In the genomic region with DNA sequence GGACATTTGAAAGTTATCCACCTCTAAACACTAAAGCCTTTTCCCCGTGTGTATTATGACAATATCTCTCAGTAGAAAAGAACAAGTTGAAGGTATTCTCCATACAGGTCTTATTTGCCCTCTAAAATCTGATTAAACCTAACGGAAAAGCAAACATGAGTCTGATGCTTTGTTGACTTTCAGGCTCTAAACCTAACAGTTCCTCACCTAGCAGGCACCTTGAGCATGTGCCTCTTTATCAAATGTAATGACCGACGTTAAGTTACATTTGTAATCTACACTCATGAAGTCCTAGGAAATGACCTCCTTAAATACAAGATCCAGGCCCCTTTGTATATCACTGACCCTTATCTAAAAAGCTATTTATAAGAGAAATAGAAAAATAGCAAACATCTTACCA, we compare ENCODE assay signal across 22 mouse cellular contexts.
DNase-seq lines count a peak whose midpoint lies in the region; ATAC-seq and TF ChIP-seq lines count a peak whose summit lies in the region.
"Had no signal": no experiment of that assay in that cellular context is flagged by ENCODE, and none has a peak within 500 bp of the region (broad histone marks: within the 10 kb centered on the region; RNA-seq: fewer than 3 reads in every experiment).

No protein-coding gene starts in this region.

- intact Hi-C loops in heart, postnatal 10 days (cut with DNase I): no loop called here

- H3K4me1 ChIP-seq in stomach, embryonic 14.5 days (ENCODE audit: control insufficient read depth, insufficient read depth, low read length): peaks cover 9% of the 10 kb centered on the region; the same call in 1 of the 2 replicates
- no peaks in the 10 kb centered on the region for H3K4me1 ChIP-seq in stomach, embryonic 15.5 days
- H3K4me1 ChIP-seq in stomach, embryonic 16.5 days (ENCODE audit: control insufficient read depth, insufficient read depth, low read length): peaks cover 3% of the 10 kb centered on the region; the same call in 1 of the 2 replicates
- H3K4me1 ChIP-seq in stomach, postnatal 0 days (replicated peaks; ENCODE audit: control insufficient read depth, insufficient read depth): no peaks in the 10 kb centered on the region
- H3K4me1 ChIP-seq in hindbrain, embryonic 16.5 days (ENCODE audit: control insufficient read depth, insufficient read depth, low read depth, low read length): no peaks in the 10 kb centered on the region
- H3K4me1 ChIP-seq in heart, embryonic 10.5 days: peaks cover 11% of the 10 kb centered on the region; the same call in 1 of the 2 replicates

- DNase-seq in stomach, postnatal 0 days (ENCODE audit: low spot score): no peak
- no peak for DNase-seq in heart, adult 11 months
- no peak for DNase-seq in heart, postnatal 10 days
- DNase-seq in heart, embryonic 10.5 days (ENCODE audit: low spot score): no peak
- DNase-seq: adrenal gland, adult 2 months; adrenal gland, adult 8-10 months; adrenal gland, postnatal 10 days; adrenal gland, postnatal 14 days; adrenal gland, postnatal 25 days; adrenal gland, postnatal 36 days; B cell, adult 2 months; cerebellum, adult 11 months; cerebellum, adult 11-12 months had no signal

- H3K27me3 ChIP-seq in stomach, embryonic 14.5 days (ENCODE audit: control insufficient read depth, insufficient read depth, low read length): no peaks in the 10 kb centered on the region
- H3K27me3 ChIP-seq in stomach, embryonic 15.5 days (replicated peaks): no peaks in the 10 kb centered on the region
- no peaks in the 10 kb centered on the region for H3K27me3 ChIP-seq in stomach, embryonic 16.5 days (ENCODE audit: control insufficient read depth, insufficient read depth, low read length)
- no peaks in the 10 kb centered on the region for H3K27me3 ChIP-seq in stomach, postnatal 0 days (ENCODE audit: control insufficient read depth, insufficient read depth, low read length)
- H3K27me3 ChIP-seq in hindbrain, embryonic 16.5 days (replicated peaks; ENCODE audit: control insufficient read depth, insufficient read depth, low read length): no peaks in the 10 kb centered on the region
- H3K27me3 ChIP-seq in heart, embryonic 10.5 days (ENCODE audit: insufficient read depth, poor library complexity, severe bottlenecking): no peaks in the 10 kb centered on the region
- H3K27me3 ChIP-seq: CH12.LX, Patski had no signal

- H3K4me2 ChIP-seq in stomach, embryonic 14.5 days (replicated peaks; ENCODE audit: low read depth, low read length): no peak overlapping the region
- H3K4me2 ChIP-seq in stomach, embryonic 15.5 days: no peak overlapping the region
- no peak overlapping the region for H3K4me2 ChIP-seq in stomach, embryonic 16.5 days (ENCODE audit: low read depth, low read length)
- H3K4me2 ChIP-seq in stomach, postnatal 0 days (replicated peaks; ENCODE audit: low read depth): no peak overlapping the region
- no peak overlapping the region for H3K4me2 ChIP-seq in hindbrain, embryonic 16.5 days (ENCODE audit: low read length)

- no peak for TF ChIP-seq CTCF in stomach, postnatal 0 days (IDR thresholded peaks at IDR 0.05; ENCODE audit: low read depth)

- H3K27ac ChIP-seq in stomach, embryonic 14.5 days (ENCODE audit: low read length): no peak overlapping the region
- H3K27ac ChIP-seq in stomach, embryonic 15.5 days: no peak overlapping the region
- no peak overlapping the region for H3K27ac ChIP-seq in stomach, embryonic 16.5 days (ENCODE audit: low read length)
- H3K27ac ChIP-seq in stomach, postnatal 0 days (replicated peaks): no peak overlapping the region
- no peak overlapping the region for H3K27ac ChIP-seq in hindbrain, embryonic 16.5 days (ENCODE audit: low read depth, low read length)
- no peak overlapping the region for H3K27ac ChIP-seq in heart, embryonic 10.5 days

- 71% methylated on average over 4 of the region's 4 CpGs for WGBS in stomach, embryonic 14.5 days
- 65% methylated on average over 4 of the region's 4 CpGs for WGBS in stomach, embryonic 15.5 days
- 65% methylated on average over 4 of the region's 4 CpGs for WGBS in stomach, embryonic 16.5 days
- 58% methylated on average over 4 of the region's 4 CpGs for WGBS in stomach, postnatal 0 days
- WGBS in hindbrain, embryonic 16.5 days: 95% methylated on average over 4 of the region's 4 CpGs
- WGBS in heart, embryonic 10.5 days: 72% methylated on average over 4 of the region's 4 CpGs

- peak; percentile 87 for ATAC-seq in stomach, embryonic 14.5 days (ENCODE audit: insufficient number of reproducible peaks, insufficient read depth, low FRiP score, low read depth)
- ATAC-seq in stomach, embryonic 15.5 days (ENCODE audit: insufficient read depth, low FRiP score, low read depth): peak; percentile 87
- ATAC-seq in stomach, embryonic 16.5 days (ENCODE audit: insufficient read depth, low FRiP score): peak; percentile 68
- peak; percentile 69 for ATAC-seq in stomach, postnatal 0 days (ENCODE audit: low FRiP score, low TSS enrichment)
- ATAC-seq in hindbrain, embryonic 16.5 days: no peak
- ATAC-seq: activated CD4-positive, CD25-positive, alpha-beta regulatory T cell, adult 4 months; CD4-positive, CD25-positive, alpha-beta regulatory T cell, adult 4 months; Patski had no signal

- TF ChIP-seq EP300 in stomach, postnatal 0 days (optimal IDR thresholded peaks at IDR 0.05): no peak

- H3K9ac ChIP-seq in stomach, embryonic 14.5 days (replicated peaks; ENCODE audit: low read depth, low read length): no peak overlapping the region
- no peak overlapping the region for H3K9ac ChIP-seq in stomach, embryonic 15.5 days
- H3K9ac ChIP-seq in stomach, embryonic 16.5 days (ENCODE audit: low read length): no peak overlapping the region
- no peak overlapping the region for H3K9ac ChIP-seq in stomach, postnatal 0 days (ENCODE audit: low read length)
- H3K9ac ChIP-seq in hindbrain, embryonic 16.5 days (ENCODE audit: low read depth, low read length): no peak overlapping the region

- H3K4me3 ChIP-seq in stomach, embryonic 14.5 days (ENCODE audit: low read depth, low read length): no peak overlapping the region
- no peak overlapping the region for H3K4me3 ChIP-seq in stomach, embryonic 15.5 days (replicated peaks)
- no peak overlapping the region for H3K4me3 ChIP-seq in stomach, embryonic 16.5 days (replicated peaks; ENCODE audit: low read length)
- no peak overlapping the region for H3K4me3 ChIP-seq in stomach, postnatal 0 days (ENCODE audit: low read depth, low read length)
- no peak overlapping the region for H3K4me3 ChIP-seq in hindbrain, embryonic 16.5 days (ENCODE audit: low read length)
- no peak overlapping the region for H3K4me3 ChIP-seq in heart, embryonic 10.5 days

- H3K9me3 ChIP-seq in stomach, embryonic 14.5 days (ENCODE audit: control insufficient read depth, low read depth, low read length): no peaks in the 10 kb centered on the region
- no peaks in the 10 kb centered on the region for H3K9me3 ChIP-seq in stomach, embryonic 15.5 days
- H3K9me3 ChIP-seq in stomach, embryonic 16.5 days (replicated peaks; ENCODE audit: control insufficient read depth, low read length): no peaks in the 10 kb centered on the region
- H3K9me3 ChIP-seq in stomach, postnatal 0 days (ENCODE audit: control insufficient read depth, low read length): no peaks in the 10 kb centered on the region
- H3K9me3 ChIP-seq in hindbrain, embryonic 16.5 days (ENCODE audit: control insufficient read depth, low read length): no peaks in the 10 kb centered on the region
- no peaks in the 10 kb centered on the region for H3K9me3 ChIP-seq in heart, embryonic 10.5 days
- H3K9me3 ChIP-seq: G1E had no signal

- H3K36me3 ChIP-seq in stomach, embryonic 14.5 days (ENCODE audit: control insufficient read depth, insufficient read depth, low read length): no peaks in the 10 kb centered on the region
- H3K36me3 ChIP-seq in stomach, embryonic 15.5 days: no peaks in the 10 kb centered on the region
- H3K36me3 ChIP-seq in stomach, embryonic 16.5 days (ENCODE audit: control insufficient read depth, insufficient read depth, low read length): no peaks in the 10 kb centered on the region
- no peaks in the 10 kb centered on the region for H3K36me3 ChIP-seq in stomach, postnatal 0 days (ENCODE audit: control insufficient read depth, insufficient read depth, low read length)
- no peaks in the 10 kb centered on the region for H3K36me3 ChIP-seq in hindbrain, embryonic 16.5 days (ENCODE audit: control insufficient read depth, insufficient read depth, low read length)
- H3K36me3 ChIP-seq in heart, embryonic 10.5 days: no peaks in the 10 kb centered on the region
- H3K36me3 ChIP-seq: G1E had no signal
